Mouse (Mus musculus) E14TG2a.4 (cell line): ENCODE data around the gene Slc8a2.

ENCODE experiments used
- CTCF ChIP-seq: conservative IDR thresholded peaks from 2 replicates; pipeline ENCODE4 v1.5.1; 2014; ENCODE audit warnings: low read length
- NANOG ChIP-seq: IDR thresholded peaks from 2 replicates; pipeline ENCODE4 v1.6.1; 2014; ENCODE audit warnings: borderline replicate concordance, low read length, mixed read lengths

DNA sequence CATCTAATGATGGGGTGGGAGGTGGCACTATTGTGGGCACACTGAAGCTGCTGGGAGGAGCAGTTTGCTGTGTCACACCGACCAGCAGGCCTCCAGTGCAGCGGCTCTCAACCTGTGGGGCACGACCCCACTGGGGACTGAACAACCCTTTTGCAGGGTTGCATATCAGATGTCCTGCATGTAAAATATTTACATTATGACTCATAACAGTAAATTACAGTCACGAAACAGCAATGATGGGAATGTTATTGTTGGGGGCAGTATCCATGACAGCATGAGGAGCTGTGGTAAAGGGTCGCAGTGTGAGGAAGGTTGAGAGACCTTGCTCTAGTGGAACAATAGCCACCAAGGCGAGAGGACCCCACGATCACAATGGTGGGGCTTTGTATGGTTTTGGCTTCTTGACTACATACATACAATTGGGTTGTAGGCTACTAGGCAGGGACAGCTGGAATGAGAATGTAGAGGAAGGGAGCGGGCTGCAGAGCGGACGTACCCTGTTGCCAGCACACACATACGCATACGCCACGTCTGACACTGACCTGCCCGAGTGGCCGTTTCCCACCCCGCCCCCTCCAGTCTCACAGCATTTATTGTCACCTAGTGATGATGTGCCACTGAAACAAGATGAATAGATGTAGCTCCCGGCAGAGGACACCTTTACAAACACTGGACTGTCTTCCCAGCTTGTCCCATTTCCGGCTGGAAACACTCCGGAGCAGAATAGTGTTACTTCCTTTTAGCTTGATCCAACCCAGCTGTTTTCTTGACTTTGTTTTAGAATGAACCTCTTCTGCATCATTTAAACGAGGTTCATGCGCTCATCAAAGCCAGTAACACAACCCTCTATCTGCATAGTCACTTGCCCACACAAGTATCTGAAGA, 79.4 kb downstream of the Slc8a2 start:
- TF ChIP-seq CTCF = no peak
- no peak for TF ChIP-seq NANOG
